Mouse (Mus musculus) cerebellum, postnatal 4 days (tissue): Measurements from ENCODE around the gene Foxp1.

Source experiments
- DNase-seq, 2 experiments: peaks; one replicate each; pipeline ENCODE4 v3.0.0; 2022; ENCODE audit warnings: low spot score in 2 of 2, mixed read lengths in 1 of 2

The Foxp1 gene

GRCm38 (mm10) chr6:99142900-99143755, 379.4 kb downstream of the Foxp1 start:
- DNase-seq = no peak

GRCm38 (mm10) chr6:99138041-99138440, 384.5 kb downstream of the Foxp1 start:
- DNase-seq = no peak

GRCm38 (mm10) chr6:99137071-99137470, 385.4 kb downstream of the Foxp1 start:
- DNase-seq = no peak

GRCm38 (mm10) chr6:99135938-99136729, 386.4 kb downstream of the Foxp1 start:
- no peak for DNase-seq

GRCm38 (mm10) chr6:99131815-99132214, 390.7 kb downstream of the Foxp1 start:
- no peak for DNase-seq

- no peak for DNase-seq
These were observed 391.6 kb downstream of the Foxp1 start for GRCm38 (mm10) chr6:99130758-99131410.

GRCm38 (mm10) chr6:99126717-99127116, 395.8 kb downstream of the Foxp1 start:
- no peak for DNase-seq

- DNase-seq = no peak
These were observed 401.4 kb downstream of the Foxp1 start for GRCm38 (mm10) chr6:99120776-99121766.

- DNase-seq = no peak
These were observed 404.0 kb downstream of the Foxp1 start for GRCm38 (mm10) chr6:99118534-99118933.

GRCm38 (mm10) chr6:99117411-99117810, 405.1 kb downstream of the Foxp1 start:
- no peak for DNase-seq

GRCm38 (mm10) chr6:99111856-99112255, 410.7 kb downstream of the Foxp1 start:
- no peak for DNase-seq

GRCm38 (mm10) chr6:99108417-99108816, 414.1 kb downstream of the Foxp1 start:
- no peak for DNase-seq

- no peak for DNase-seq
These were observed 414.8 kb downstream of the Foxp1 start for GRCm38 (mm10) chr6:99107674-99108073.

- no peak for DNase-seq
These were observed 415.4 kb downstream of the Foxp1 start for GRCm38 (mm10) chr6:99107081-99107482.

GRCm38 (mm10) chr6:99105979-99106378, 416.5 kb downstream of the Foxp1 start:
- no peak for DNase-seq

GRCm38 (mm10) chr6:99104446-99104845, 418.1 kb downstream of the Foxp1 start:
- no peak for DNase-seq

GRCm38 (mm10) chr6:99103911-99104310, 418.6 kb downstream of the Foxp1 start:
- no peak for DNase-seq

- DNase-seq = no peak
These were observed 421.0 kb downstream of the Foxp1 start for GRCm38 (mm10) chr6:99101489-99101908.

GRCm38 (mm10) chr6:99100331-99100730, 422.2 kb downstream of the Foxp1 start:
- DNase-seq = no peak

GRCm38 (mm10) chr6:99099781-99100180, 422.7 kb downstream of the Foxp1 start:
- DNase-seq = no peak

- no peak for DNase-seq
These were observed 425.3 kb downstream of the Foxp1 start for GRCm38 (mm10) chr6:99097191-99097590.
